Mouse (Mus musculus) MN1 (cell line): ENCODE measurements at regions not wholly inside any gene's neighbourhood (a gene's known extent, or its start where the extent isn't known, plus 50 kb on each side); places are given as distances from the start of the nearest gene placed in this dataset.
"Not testable (repeated sequence)": the region's sequence is repeated elsewhere in the genome, so short reads cannot be mapped to it uniquely, and the experiment has no call there.

ENCODE experiments used
- DNase-seq: peaks from one replicate; pipeline ENCODE4 v3.0.0-alpha.2; 2016; ENCODE audit warnings: low spot score

DNA sequence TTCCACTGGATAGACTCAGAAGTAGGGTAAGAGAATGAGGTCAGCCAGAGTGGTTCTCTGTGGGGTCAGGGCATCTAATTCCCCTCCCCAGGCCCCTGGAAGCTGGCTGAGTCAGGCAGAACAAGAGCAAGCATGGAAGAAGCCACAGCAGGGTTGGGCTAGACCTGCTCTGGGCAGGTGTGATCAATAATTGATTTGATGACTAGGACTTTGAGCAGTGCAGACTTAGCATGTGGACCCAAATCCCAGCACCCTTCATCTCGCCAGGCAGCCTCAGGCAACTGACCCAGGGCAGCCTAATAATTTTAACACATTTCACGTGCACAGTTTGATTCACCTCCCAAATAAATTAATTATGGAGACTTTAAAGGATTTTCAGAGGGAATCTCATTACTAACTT, 67.2 kb downstream of the Qdpr start:
- no peak for DNase-seq

DNA sequence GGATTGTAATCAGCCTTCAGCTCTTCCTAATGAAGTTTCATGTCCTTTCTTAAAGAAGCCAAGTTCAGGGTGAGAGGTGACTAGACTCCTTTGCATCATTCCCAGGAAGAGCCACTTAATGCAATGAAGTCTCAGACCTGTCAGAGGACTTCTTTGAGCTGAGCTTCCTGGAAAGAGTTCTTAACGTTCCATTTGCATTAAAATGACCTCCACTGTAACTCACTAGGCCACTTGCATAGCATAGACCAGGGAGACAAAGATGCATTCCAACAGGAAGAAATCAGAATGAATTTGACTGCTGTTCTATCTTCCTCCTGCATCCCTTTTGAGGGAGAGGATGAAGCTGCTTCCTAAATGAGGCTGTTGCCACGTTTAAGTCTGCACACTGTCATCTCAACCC, 71.5 kb downstream of the Qdpr start:
- peak; percentile 14 for DNase-seq

DNA sequence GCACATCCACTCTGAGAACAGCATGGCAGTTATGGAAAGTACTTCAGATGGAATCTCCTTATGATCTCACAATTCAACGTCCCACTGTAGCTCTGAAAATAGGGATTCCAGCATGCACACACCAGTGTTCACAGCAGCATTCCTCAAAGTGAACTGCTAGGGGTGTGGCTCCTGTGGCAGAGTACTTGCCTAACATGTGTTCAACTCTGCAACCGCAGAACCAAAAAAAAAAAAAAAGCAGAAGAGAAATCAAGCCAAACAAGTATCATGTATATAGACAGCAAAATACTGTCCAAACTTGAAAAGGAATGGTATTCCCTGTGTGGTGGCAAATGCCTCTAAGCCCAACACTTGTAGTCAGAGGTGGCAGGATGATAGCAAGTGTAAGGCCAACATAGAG, 77.0 kb downstream of the Qdpr start:
- no peak for DNase-seq

DNA sequence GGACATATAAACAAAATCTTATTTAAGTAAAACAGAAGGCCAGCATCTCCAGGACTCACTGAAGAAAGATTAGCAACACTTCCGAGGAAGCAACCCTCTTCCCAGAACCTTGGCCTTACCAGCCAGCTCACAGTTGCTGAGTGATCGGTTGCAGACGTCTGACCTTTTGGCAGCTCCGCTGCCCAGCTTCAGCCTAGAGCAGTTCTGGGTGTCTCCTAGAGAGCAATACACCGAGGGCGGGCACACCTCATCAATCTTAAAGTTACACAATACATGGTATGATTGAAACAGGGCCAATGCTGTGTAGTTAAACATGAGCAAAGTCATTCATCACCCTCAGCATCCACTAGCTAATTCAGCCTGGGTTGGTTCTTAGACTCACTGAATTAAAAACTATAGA, 81.6 kb downstream of the Qdpr start:
- DNase-seq = peak; percentile 70

DNA sequence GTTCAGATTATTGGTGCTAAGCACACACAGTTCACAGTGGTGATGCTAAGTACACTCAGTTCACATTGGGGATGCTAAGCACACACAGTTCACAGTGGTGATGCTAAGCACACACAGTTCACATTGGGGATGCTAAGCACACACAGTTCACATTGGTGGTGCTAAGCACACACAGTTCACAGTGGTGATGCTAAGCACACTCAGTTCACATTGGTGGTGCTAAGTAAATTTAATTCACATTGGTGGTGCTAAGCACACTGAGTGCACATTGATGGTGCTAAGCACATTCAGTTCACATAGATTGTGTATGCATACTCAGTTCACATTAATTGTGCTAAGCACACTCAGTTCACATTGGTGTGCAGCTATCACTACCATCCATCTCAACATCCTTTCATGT, 89.8 kb downstream of the Qdpr start:
- no peak for DNase-seq

DNA sequence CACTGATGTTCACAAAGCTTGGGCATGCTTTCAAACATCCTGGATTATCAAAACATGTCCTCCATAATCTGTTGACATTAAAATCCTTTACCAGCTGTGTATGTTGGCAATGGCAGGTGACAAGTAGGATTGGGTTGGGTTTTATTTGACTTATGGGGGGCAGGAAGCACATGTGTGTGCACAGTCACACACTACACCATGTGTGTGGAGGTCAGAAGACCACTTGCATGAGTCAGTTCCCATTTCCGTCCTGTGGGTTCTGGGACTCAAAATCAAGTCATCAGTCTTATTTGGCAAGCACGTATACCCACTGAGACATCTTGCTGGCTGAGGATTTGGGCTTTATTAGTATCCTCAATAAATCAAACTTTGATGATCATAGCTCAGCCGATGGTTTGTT, 109.6 kb downstream of the Qdpr start:
- DNase-seq = no peak

DNA sequence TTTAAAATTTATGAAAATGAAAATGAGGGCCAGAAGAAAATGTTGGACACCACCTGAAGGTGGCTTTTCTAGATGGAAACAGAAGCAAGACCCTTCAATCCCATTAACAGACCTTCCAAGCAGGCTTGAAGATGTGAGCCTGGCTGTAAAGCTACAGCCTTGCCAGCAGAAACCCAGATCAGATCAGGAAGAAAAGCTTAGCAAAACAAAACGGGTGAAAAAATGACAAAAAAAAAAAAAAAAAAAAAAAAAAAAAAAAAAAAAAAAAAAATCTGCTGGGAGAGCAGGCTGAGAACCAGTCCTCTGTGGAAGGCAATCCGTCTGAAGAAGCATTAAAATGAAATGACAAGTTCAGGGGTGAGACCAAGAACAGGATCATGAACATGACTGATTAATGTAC, 113.2 kb downstream of the Qdpr start:
- DNase-seq = no peak

DNA sequence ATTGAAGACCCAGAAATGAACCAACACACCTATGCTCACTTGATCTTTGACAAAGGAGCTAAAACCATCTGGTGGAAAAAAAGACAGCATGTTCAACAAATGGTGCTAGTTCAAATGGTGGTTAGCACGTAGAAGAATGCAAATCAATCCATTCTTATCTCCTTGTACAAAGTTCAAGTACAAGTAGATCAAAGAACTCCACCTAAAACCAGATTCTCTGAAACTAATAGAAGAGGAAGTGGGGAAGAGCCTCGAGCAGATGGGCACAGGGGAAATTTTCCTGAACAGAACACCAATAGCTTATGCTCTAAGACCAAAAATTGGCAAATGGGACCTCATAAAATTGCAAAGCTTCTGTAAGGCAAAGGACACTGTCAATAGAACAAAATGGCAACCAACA, 125.6 kb downstream of the Qdpr start:
- DNase-seq = not testable (repeated sequence)

DNA sequence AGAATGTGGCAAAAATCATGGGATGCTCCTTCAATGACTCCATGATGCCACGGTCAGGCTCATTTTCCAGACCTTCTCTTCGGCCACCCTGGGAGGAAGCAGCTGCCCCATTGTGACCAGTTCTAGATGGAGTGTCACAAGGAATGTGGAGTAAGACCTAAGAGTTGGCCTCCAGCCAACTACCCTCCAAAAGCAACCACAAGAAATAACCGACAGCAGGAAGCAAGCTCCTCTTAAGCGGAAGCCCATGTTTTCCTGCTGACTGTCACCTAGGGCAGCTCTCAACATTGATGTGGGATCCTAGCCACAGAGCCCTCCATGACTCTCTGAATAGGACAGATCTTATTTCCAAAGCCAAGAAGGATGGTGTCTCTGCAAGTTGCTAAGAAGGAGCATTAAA, 126.5 kb downstream of the Qdpr start:
- DNase-seq = no peak

DNA sequence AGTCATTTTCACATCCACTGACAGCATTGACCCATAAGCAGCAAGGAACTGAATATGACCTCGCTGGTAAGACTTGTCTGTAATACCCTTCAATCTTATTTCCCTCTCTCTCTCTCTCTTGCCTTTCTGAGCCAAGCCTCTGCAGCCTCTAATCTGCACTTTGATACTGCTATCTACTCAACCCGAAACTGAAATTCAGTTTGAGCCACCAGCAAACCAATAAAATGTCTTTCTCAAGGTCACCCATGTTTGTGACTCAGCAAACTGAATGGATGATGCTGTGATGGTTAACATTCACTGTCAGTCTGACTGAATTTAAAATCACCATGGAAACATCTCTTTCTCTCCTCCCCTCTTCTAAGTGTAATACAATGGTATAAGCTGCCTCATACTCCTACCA, 132.0 kb downstream of the Qdpr start:
- DNase-seq = no peak

DNA sequence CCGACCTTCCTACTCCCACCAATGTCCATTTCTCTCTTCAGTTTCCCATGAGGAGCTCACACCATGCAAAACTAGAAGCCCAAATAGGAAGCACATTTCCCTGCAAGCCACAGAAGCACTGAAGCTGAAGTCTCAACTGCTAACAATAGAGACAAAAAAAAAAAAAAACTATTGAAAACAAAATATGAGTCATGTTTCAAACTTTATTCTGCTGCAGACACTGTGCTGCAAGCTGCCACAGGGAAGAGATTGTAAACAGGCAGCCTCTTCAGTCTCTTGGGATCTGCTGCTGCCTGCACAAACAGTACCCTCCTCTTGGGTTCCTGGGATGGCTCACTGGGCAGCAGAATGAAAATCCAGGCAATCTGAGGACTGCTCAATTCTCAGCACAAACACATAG, 148.9 kb downstream of the Qdpr start:
- peak; percentile 68 for DNase-seq

DNA sequence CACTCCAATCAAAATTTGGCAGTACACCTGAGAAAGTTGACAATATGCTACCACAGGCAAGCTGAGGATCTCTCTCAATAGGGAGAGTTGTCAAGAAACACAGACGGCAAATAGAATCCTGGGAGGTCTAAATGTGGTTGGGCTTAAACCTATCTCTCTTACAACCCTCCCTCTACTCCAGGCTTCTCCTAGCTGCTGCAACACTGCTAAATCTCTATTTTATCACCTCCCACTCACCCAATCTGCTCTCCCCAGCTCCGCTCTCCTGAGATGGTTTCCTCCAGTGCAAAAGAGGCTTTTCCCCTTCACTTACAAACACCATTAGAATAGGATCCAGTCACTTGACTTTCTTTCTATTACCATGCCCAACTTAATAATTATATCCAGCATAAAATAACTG, 151.2 kb downstream of the Qdpr start:
- DNase-seq = no peak

DNA sequence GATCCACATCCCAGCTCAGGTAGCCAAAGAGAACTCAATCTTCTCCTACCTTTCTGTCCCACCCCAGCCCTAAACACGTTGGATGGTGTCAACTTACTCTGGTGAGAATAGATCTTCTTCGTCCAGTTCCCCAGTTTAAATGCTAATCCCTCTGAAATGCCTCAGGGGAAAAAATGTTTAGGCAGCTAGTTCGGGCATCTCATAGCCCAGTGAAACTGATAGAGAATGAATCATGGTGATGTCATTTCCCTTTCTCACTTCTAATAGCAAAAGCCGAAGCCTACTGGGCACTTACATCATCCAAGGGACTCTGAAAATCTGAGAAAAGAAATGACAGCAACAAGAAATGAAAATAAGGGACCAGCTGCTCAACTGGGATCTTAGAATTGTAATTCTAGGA, 154.9 kb downstream of the Qdpr start:
- DNase-seq = peak; percentile 29

DNA sequence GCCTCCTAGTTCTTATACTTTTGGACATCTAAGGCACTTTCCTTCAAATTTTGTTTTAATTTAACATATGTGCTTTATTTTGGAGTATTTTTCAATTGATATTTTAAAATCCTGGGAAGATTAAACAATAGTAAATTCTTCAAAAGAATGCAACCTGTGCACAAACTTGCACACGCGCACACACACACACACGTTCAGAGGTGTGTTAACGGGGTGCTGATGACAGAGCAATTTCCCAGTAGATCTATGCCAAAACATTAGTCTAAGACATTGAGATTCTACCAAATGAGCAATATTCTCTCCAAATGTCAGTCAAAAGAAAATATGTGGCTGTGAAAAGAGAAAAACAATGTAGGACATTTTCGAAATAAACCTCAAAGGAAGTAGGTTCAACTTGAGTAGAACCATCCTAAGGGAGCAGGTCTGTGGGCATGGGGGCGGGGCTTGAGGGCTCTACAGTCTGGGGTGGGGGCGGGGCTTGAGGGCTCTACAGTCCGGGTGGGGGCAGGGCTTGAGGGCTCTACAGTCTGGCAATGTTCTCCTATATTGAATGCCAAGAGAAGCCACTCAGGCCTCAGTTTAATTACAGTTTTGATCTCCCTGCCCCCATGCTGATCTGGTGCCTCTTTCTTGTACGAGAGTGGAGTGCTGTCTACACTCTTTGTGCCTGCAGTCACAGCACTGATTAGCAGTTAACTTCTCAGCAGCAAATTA, 157.0 kb downstream of the Qdpr start:
- no peak for DNase-seq

DNA sequence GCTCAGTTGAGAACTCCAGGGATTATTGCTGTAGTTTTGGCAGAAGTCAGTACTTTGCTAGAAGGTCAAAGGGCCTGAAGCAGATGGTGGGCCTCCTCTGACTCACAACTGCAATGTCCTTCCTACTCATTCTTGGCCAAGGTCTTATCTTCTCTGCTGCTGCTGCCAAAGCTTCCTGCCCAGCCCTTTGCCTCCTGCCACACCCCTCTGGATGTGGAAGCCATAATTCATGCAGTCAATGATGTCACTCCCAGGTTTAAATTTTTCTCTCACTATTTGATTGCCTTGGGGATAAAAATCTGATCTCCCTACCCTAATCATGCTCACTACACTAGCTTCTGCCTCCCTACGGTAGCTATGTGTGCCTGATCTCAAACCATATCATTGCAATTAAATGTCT, 157.7 kb downstream of the Qdpr start:
- peak; percentile 41 for DNase-seq

DNA sequence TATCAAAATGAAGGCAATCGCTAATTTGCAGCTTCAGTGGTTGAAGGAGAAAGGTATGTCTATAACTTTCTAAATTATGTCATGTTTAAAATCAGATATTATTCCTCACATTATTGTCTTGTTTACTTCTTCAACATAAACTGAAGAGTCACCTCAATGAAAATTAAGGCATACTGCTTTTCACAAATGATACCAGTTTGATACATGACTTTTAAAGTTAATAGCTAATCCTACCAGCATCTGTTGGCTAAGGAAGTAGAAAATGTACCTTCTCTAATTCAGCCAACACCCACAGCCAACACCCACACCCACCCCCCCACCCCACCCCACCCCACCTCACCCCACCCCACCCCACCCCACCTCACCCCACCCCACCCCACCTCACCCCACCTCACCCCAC, 158.3 kb downstream of the Qdpr start:
- DNase-seq = no peak

DNA sequence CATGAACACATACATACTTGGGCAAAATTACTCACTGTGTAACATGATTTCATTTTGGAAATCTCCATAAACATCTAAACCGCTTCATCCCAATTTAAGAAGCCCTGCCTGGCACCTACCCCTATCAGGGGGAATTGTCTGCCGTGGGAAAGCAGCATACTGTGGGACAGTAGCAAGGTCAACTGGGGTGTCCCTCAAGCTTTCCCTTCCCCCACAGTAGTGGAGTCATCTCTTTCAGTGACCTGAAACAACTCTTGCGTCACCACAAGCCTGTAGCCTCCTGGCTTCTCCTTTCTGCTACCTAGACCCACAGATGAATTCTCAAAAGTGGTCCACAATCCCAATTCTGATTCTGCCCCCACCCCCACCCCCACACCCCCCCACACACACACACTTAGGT, 158.8 kb downstream of the Qdpr start:
- no peak for DNase-seq

DNA sequence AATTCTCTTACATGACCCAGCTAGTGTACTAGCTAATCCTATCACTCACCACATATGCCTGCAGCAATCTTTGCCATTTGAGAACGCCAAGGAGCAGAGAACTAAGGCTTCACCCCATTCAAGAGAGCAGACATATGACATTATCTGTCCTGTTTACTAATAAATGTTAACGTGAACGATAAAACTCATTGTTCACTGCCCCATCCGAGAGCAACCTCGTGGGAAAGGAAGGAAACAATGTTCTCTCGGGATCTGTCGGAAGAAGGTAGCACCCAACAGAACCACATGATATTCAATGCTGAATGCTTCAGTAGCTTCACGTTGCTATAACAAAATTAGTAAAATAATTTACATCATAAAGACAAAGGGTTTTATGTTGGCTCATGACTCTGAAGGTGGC, 163.6 kb downstream of the Qdpr start:
- DNase-seq = no peak

DNA sequence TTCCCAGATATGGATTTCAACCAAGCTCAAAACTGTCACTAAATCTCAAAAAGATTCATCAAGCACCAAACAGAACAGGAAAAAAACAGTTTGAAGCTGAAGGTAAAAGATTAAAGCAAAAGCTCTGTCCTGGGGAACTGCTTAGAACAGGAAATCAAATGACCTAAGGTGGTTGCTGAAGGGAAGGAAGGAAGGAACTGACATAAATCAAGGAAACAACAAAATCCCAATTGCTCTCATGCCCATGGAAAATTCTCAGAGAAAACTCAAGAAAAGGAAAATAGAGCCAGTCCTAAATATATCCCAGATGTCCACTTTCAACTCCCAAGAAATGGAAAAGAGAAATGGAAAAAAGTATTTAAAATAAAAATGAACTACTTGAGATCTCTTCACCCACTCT, 165.4 kb downstream of the Qdpr start:
- no peak for DNase-seq

DNA sequence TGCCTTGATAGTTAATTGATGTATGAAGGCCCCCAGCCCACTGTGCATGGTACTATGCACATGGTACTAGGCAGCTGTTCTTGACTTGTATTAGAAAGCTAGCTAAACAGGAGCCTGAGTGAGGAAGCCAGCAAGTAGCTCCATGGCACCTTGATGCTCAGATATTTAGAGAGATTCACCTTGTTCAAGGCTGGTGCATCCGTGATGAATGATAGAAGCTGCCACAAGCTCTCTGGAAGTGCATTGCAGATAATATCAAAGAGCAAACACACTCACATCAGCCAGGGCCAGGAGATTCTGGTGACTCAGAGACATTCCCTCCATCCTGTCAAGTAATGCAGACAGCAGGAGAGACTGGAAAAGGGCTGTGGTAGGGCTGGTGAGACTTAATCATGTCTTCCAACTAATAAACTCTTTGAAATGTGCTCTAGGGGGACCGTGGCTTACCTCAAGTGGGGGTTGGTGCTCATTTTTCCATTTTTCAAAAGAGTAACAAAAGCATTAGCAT, 166.1 kb downstream of the Qdpr start:
- DNase-seq = peak; percentile 17

DNA sequence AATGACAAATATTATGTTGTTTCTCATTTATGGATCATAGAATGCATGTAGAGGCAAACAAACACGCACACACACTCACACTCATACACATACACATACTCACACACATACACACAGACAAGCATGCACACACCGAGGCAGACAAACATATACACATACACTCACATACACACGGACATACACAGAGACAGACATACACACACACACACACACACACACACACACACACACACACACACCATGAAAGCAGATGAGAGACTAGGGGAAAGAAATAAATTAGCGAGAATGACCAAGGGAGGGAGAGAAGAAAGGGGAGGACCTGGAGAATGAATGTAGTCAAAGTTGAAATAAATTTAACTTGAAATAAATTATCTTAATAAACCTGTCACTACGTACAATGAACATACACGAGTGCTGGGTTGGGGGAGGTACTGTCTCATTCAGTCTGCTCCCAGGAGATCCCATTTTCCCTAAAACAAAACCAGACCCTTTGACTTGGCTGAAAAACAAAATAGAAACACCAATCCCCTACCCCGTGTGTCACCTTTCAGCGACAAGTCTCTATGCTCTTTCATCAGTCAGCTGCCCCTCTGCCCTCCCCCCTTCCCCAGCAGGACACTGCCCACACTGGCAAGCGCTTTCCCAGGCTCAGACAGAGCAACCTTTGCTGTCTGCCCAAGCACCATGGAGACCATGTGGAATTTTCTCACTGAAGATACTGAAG, 167.7 kb downstream of the Qdpr start:
- peak; percentile 45 for DNase-seq

DNA sequence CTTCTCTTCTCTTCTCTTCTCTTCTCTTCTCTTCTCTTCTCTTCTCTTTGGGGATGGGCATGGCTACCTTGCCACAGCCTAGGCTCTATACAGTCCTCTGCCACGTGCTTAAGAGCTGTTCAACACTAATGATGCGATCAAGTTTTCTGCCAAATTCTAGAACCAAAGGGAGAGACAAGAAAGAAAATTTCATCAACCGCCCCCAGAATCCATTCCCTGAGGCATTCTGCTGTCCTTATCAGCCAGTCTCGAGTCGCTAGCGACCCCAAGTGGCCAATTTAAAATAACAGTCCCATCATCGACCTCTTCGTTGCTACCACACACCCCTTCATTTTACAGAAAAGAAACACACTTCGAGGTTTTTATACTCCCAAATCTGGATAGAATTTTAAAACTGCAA, 171.5 kb downstream of the Qdpr start:
- DNase-seq = peak; percentile 51

DNA sequence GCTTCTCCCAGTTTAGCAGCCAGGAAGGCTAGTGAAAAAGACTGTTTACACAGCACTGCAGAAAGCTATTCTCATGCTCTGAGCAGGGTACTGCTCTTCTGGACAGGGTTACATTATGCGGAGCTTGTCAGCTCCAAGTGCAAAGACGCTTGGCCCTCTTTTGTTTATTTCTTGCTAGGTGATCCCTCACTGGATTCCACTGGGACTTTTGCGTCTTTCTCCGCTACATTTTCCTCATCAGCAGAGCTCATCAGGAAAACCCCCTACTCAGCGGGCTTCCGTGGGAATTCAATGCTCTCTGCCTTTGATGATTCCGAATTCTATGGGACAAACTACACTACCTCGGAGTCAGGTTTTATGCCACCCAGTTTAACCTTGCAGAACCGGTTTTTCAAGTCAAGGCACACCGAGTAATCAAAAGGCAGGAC, 172.0 kb downstream of the Qdpr start:
- DNase-seq = no peak

DNA sequence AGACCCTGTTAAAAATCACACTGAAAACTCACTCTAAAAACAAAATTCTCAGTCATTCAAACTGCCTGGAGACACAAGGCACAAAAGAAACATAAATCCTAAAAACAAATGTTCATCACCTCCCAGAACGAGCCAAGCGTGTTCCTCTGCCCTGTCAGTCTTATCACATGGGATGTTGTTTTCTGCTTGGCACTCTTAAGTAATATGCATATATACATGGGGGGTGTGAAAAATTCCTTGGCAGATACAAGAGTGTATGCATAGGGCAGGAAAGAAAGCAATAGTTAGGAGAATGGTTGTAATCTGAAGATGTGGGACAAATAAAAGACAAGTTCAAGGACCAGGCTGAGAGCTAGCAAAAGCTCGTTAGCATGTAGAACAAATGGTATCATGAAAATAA, 179.4 kb downstream of the Qdpr start:
- no peak for DNase-seq
